Mouse (Mus musculus) 3T3-L1 (cell line): Measurements from ENCODE around the gene 2310034G01Rik.

Experiments
- DNase-seq: peaks from one replicate; pipeline ENCODE4 v3.0.0-alpha.2; 2015; ENCODE audit warnings: low read depth, low spot score

Gene 2310034G01Rik

GRCm38 (mm10) chr19:46328081-46329030 is 21.7 kb downstream of the 2310034G01Rik start, which contains the start of gene Fbxl15:
Gene Fbxl15 (plus strand): TSS chr19:46328184.
- DNase-seq: peak; percentile 98

DNA sequence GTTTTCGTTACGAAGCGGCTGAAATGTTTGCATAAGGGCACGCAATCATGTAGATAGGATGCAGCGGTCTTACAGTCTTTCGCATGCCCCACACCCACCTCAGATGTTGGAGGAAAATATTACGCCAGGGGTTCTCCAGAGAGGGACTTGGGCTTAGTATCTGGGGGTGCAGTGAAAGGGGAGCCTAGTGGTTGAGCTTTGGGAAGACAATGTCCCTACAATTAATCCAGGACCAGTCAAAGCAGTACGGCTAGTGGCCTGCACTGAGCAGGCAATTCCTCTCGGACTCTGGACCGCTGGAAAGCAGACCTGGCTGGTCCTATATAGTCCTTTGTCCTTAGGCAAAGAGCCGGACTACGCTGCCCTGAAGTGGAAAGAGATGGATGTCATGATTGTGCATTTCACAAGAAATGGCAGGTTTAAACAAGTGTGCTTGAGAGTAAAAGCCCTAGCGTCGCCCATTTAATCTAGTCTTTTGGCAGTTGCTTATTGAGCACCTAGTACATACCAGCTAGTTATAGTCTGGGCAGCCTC is 22.5 kb downstream of the 2310034G01Rik start:
- DNase-seq: no peak

- no peak for DNase-seq
Observed at GRCm38 (mm10) chr19:46326756-46327305, 23.3 kb downstream of the 2310034G01Rik start, which contains the start of gene Psd. Gene Psd (minus strand): TSS chr19:46327156.

GRCm38 (mm10) chr19:46326019-46326755 is 23.9 kb downstream of the 2310034G01Rik start:
- DNase-seq: no peak

- no peak for DNase-seq
Observed at GRCm38 (mm10) chr19:46324918-46325317, 25.2 kb downstream of the 2310034G01Rik start.

DNA sequence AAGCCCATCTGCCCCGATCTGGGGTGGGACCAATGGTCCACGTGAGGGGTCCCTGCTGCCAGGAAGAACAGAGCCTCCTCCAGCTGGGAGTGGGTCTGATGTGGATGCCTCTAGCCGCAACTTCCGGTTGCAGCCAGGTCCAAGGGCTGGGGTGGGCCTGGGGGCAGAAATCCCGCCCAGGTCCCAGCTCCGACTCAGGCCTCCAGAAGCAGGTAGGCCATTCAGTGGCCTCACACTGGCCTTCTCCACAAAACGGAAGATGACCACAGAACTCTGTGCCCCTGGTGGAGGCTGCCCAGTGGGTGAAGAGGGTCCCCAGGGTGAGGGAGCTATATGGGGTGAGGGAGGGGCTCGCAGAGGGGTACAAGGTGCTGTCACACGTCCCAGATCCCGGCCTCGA is 25.7 kb downstream of the 2310034G01Rik start:
- DNase-seq: no peak

GRCm38 (mm10) chr19:46323716-46324115 is 26.4 kb downstream of the 2310034G01Rik start:
- no peak for DNase-seq

- no peak for DNase-seq
Observed at GRCm38 (mm10) chr19:46322996-46323572, 27.0 kb downstream of the 2310034G01Rik start.

- DNase-seq: no peak
Observed at GRCm38 (mm10) chr19:46322144-46322995, 27.7 kb downstream of the 2310034G01Rik start.

GRCm38 (mm10) chr19:46321101-46321943 is 28.8 kb downstream of the 2310034G01Rik start:
- peak; percentile 93 for DNase-seq

GRCm38 (mm10) chr19:46320076-46320785 is 29.9 kb downstream of the 2310034G01Rik start:
- DNase-seq: no peak

DNA sequence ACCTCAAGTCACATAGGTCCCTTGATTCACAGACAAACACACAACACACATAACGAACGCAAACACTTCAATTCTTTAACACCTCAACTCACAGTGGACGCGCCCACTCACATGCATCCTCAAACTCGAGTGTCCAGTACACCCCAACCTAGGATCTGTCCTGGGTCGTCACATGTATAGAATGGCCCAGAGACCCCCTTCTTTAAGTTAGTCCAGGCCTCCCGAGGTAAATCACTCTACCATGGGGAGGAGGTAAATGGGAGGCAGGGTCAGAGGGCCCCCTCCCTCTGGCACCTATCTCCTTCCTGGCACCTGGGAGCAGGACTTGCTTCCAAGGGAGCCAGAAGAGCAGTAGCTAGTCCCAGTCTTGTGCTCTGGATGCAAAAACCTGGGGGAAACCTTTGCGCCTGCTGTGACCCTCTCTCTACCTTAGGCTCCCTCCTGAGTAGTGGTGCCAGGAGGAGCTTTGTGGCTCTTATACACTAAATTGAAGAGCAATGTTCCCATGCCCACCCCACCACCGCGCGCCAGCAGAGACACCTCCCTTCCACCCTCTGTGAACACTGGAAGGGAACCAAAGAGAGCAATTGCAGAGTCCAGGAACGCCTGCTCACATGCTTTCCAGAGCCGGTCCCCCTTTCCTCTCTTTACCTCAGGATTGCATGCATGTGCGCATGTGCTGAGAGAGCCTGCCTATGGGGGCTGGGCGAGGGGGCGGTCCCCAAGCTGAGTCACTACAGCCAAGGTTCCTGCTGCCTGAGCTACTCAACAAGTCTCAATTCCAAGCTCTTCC is 31.3 kb downstream of the 2310034G01Rik start:
- DNase-seq: peak; percentile 94

- DNase-seq: no peak
Observed at GRCm38 (mm10) chr19:46318031-46318471, 32.1 kb downstream of the 2310034G01Rik start.

- DNase-seq: no peak
Observed at GRCm38 (mm10) chr19:46317546-46317885, 32.6 kb downstream of the 2310034G01Rik start.

- DNase-seq: no peak
Observed at GRCm38 (mm10) chr19:46316846-46317545, 33.1 kb downstream of the 2310034G01Rik start.

- no peak for DNase-seq
Observed at GRCm38 (mm10) chr19:46315752-46316610, 34.1 kb downstream of the 2310034G01Rik start.
